Comparison of ENCODE assay signal across 30 mouse cellular contexts in the genomic region with DNA sequence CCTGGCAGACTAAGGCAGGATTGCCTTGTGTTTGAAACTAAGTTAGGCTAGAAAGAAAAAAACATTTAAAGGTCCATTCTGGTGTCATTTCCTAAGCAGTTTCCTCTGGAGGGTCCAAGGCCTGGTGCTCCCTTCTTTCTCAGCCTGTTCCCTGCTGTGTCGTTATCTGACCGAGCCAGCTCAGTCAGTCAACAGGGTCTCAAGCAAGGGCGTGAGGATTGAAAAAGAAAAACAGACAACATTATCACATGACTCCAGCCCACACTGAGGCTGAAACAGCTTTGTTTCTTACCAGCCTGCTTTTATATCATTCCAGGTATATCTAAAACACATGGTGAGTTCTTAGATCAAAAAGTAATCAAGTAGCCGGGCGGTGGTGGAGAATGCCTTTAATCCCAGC. TPM values are rescaled to one million over a fixed set of nuclear protein-coding genes. Genes with fewer than 3 reads are reported as not detected.
DNase-seq lines count a peak whose midpoint lies in the region; ATAC-seq lines count a peak whose summit lies in the region.
"Had no signal": no experiment of that assay in that cellular context is flagged by ENCODE, and none has a peak within 500 bp of the region (broad histone marks: within the 10 kb centered on the region; RNA-seq: fewer than 3 reads in every experiment).

No protein-coding gene starts in this region.

- intact Hi-C loops in heart, postnatal 14 days (cut with DNase I): no loop called here

- no peaks in the 10 kb centered on the region for H3K9me3 ChIP-seq in heart, embryonic 12.5 days (replicated peaks)
- no peaks in the 10 kb centered on the region for H3K9me3 ChIP-seq in liver, embryonic 15.5 days (replicated peaks)
- H3K9me3 ChIP-seq: embryonic facial prominence, embryonic 13.5 days; forebrain, embryonic 10.5 days; forebrain, embryonic 15.5 days; hindbrain, embryonic 10.5 days; limb, embryonic 13.5 days; midbrain, embryonic 13.5 days had no signal

- no peak overlapping the region; the same call in 1 of the 2 replicates for H3K9ac ChIP-seq in heart, embryonic 12.5 days
- no peak overlapping the region for H3K9ac ChIP-seq in liver, embryonic 15.5 days
- H3K9ac ChIP-seq: embryonic facial prominence, embryonic 13.5 days; forebrain, embryonic 15.5 days; midbrain, embryonic 13.5 days had no signal

- 45% methylated on average over 5 of the region's 5 CpGs for WGBS in heart, embryonic 12.5 days
- 22% methylated on average over 5 of the region's 5 CpGs for WGBS in liver, embryonic 15.5 days (ENCODE audit: insufficient replicate concordance)

- H3K27ac ChIP-seq in heart, embryonic 12.5 days (ENCODE audit: poor library complexity, severe bottlenecking): 0 out of 2 replicates have a peak overlapping the region, but pooled peaks have one; percentile 10
- H3K27ac ChIP-seq in liver, embryonic 15.5 days (replicated peaks): peak overlapping the region; percentile 78
- H3K27ac ChIP-seq: embryonic facial prominence, embryonic 13.5 days; forebrain, embryonic 10.5 days; forebrain, embryonic 15.5 days; gastrocnemius, adult 2 months; heart, adult 2 months; kidney, postnatal 0 days; limb, embryonic 13.5 days; macrophage; midbrain, embryonic 13.5 days had no signal

- no peak overlapping the region for H3K4me2 ChIP-seq in heart, embryonic 12.5 days
- peak overlapping the region; percentile 0; the same call in 1 of the 2 replicates for H3K4me2 ChIP-seq in liver, embryonic 15.5 days
- H3K4me2 ChIP-seq: embryonic facial prominence, embryonic 13.5 days; forebrain, embryonic 15.5 days; limb, embryonic 13.5 days; midbrain, embryonic 13.5 days had no signal

- no peak overlapping the region for H3K4me3 ChIP-seq in heart, embryonic 12.5 days
- no peak overlapping the region for H3K4me3 ChIP-seq in liver, embryonic 15.5 days (replicated peaks)
- H3K4me3 ChIP-seq: embryonic facial prominence, embryonic 13.5 days; forebrain, embryonic 10.5 days; forebrain, embryonic 15.5 days; gastrocnemius, adult 2 months; heart, adult 2 months; hindbrain, embryonic 10.5 days; limb, embryonic 13.5 days; midbrain, embryonic 13.5 days had no signal

- no peak for ATAC-seq in heart, embryonic 12.5 days (ENCODE audit: insufficient number of reproducible peaks, low FRiP score)
- ATAC-seq in liver, embryonic 15.5 days (ENCODE audit: insufficient read depth): no peak
- ATAC-seq: CD4-positive, CD25-positive, alpha-beta regulatory T cell, adult 4 months; forebrain, embryonic 15.5 days; hindbrain, embryonic 16.5 days; midbrain, embryonic 13.5 days had no signal

- H3K27me3 ChIP-seq in heart, embryonic 12.5 days (replicated peaks): no peaks in the 10 kb centered on the region
- no peaks in the 10 kb centered on the region for H3K27me3 ChIP-seq in liver, embryonic 15.5 days
- H3K27me3 ChIP-seq: embryonic facial prominence, embryonic 13.5 days; forebrain, embryonic 15.5 days; limb, embryonic 13.5 days; midbrain, embryonic 13.5 days had no signal

- H3K36me3 ChIP-seq in heart, embryonic 12.5 days: peaks cover 4% of the 10 kb centered on the region
- 0 out of 2 replicates have a peak, but pooled peaks cover 6% of the 10 kb centered on the region for H3K36me3 ChIP-seq in liver, embryonic 15.5 days (replicated peaks)
- H3K36me3 ChIP-seq: forebrain, embryonic 15.5 days had no signal

- DNase-seq in heart, postnatal 14 days: no peak
- DNase-seq in R1 (ENCODE audit: low read depth, low spot score): peak; percentile 48
- peak; percentile 64 for DNase-seq in liver
- no peak for DNase-seq in adrenal gland, postnatal 10 days
- DNase-seq in layer of hippocampus, postnatal 10 days (ENCODE audit: low spot score in 2 of 2): no peak
- no peak for DNase-seq in retina, postnatal 1 day
- DNase-seq: adrenal gland, postnatal 14 days; cerebellum, adult 18-20 months; cerebellum, postnatal 10 days; gastrocnemius, adult 2 months; gastrocnemius, postnatal 36 days; heart, adult 2 months; kidney, adult 8-10 months; lung, adult 2 months; lung, postnatal 10 days; right cerebral cortex, adult 18-20 months; thymus, postnatal 4 days had no signal

- H3K4me1 ChIP-seq in heart, embryonic 12.5 days (replicated peaks): peaks cover 28% of the 10 kb centered on the region
- H3K4me1 ChIP-seq in liver, embryonic 15.5 days (replicated peaks): peaks cover 59% of the 10 kb centered on the region

RNA-seq across cellular contexts. Expression of a gene that starts 3.0 kb away (rescaled TPM):
- polyA plus RNA-seq in heart, embryonic 12.5 days (2016; fragmentation: Nextera tagmentation; extraction: Ambion mirVana): 402 and 417 TPM in 2 replicates
- 1,000 to 10,000 TPM; 1,061 to 1,067 TPM for total RNA-seq in heart, postnatal 14 days (2021)
- polyA plus RNA-seq in liver, embryonic 15.5 days (2015; fragmentation: Nextera tagmentation; extraction: Ambion mirVana): 152 and 163 TPM in 2 replicates
- total RNA-seq in adrenal gland, postnatal 10 days (2021): 100 to 1,000 TPM; 683 to 759 TPM
- 100 to 1,000 TPM; 197 to 207 TPM for total RNA-seq in layer of hippocampus, postnatal 10 days (2021)

RNA-seq across cellular contexts. Expression of a gene that starts 12.5 kb away (rescaled TPM):
- 74.6 and 84.9 TPM in 2 replicates for polyA plus RNA-seq in heart, embryonic 12.5 days (2016; fragmentation: Nextera tagmentation; extraction: Ambion mirVana)
- 10 to 100 TPM; 73.8 to 83.6 TPM for total RNA-seq in heart, postnatal 14 days (2021)
- polyA plus RNA-seq in liver, embryonic 15.5 days (2015; fragmentation: Nextera tagmentation; extraction: Ambion mirVana): 0.38 and 0.78 TPM in 2 replicates
- total RNA-seq in adrenal gland, postnatal 10 days (2021): 1 to 10 TPM; 1.3 to 3.0 TPM
- 1 to 10 TPM; 2.9 to 3.3 TPM for total RNA-seq in layer of hippocampus, postnatal 10 days (2021)
- total RNA-seq: monocyte, adult 5-6 weeks had no signal
- polyA plus RNA-seq: macrophage had no signal

RNA-seq across cellular contexts. Expression of a gene that starts 15.2 kb away (rescaled TPM):
- polyA plus RNA-seq in heart, embryonic 12.5 days (2016; fragmentation: Nextera tagmentation; extraction: Ambion mirVana): 4.2 and 4.6 TPM in 2 replicates
- total RNA-seq in heart, postnatal 14 days (2021): 1 to 10 TPM; 2.0 to 2.6 TPM
- polyA plus RNA-seq in liver, embryonic 15.5 days (2015; fragmentation: Nextera tagmentation; extraction: Ambion mirVana): 0.45 and 0.48 TPM in 2 replicates
- 1 to 10 TPM in 1 of 2 experiments, under 1 TPM in 1; 0.72 to 1.9 TPM for total RNA-seq in adrenal gland, postnatal 10 days (2021)
- total RNA-seq in layer of hippocampus, postnatal 10 days (2021): 1 to 10 TPM; 1.7 TPM

RNA-seq across cellular contexts. Expression of a gene that starts 15.3 kb away (rescaled TPM):
- 41.0 and 44.7 TPM in 2 replicates for polyA plus RNA-seq in heart, embryonic 12.5 days (2016; fragmentation: Nextera tagmentation; extraction: Ambion mirVana)
- 10 to 100 TPM; 66.8 to 69.4 TPM for total RNA-seq in heart, postnatal 14 days (2021)
- 13.3 and 13.8 TPM in 2 replicates for polyA plus RNA-seq in liver, embryonic 15.5 days (2015; fragmentation: Nextera tagmentation; extraction: Ambion mirVana)
- 10 to 100 TPM; 39.4 to 40.5 TPM for total RNA-seq in adrenal gland, postnatal 10 days (2021)
- 1 to 10 TPM; 9.0 to 9.4 TPM for total RNA-seq in layer of hippocampus, postnatal 10 days (2021)

RNA-seq across cellular contexts. Expression of a gene that starts 22.1 kb away (rescaled TPM):
- 346 and 369 TPM in 2 replicates for polyA plus RNA-seq in heart, embryonic 12.5 days (2016; fragmentation: Nextera tagmentation; extraction: Ambion mirVana)
- 100 to 1,000 TPM; 257 to 271 TPM for total RNA-seq in heart, postnatal 14 days (2021)
- 752 and 794 TPM in 2 replicates for polyA plus RNA-seq in liver, embryonic 15.5 days (2015; fragmentation: Nextera tagmentation; extraction: Ambion mirVana)
- total RNA-seq in adrenal gland, postnatal 10 days (2021): 100 to 1,000 TPM; 270 to 316 TPM
- total RNA-seq in layer of hippocampus, postnatal 10 days (2021): 100 to 1,000 TPM; 263 to 285 TPM

Comparison
In these comparisons a context has a peak if more than half of its experiments do, and no peak if none do; other contexts are left out.
1. DNase-seq: peak in R1 (single experiment) and liver (single experiment); none in heart, postnatal 14 days (0 of 2), adrenal gland, postnatal 10 days (single experiment), layer of hippocampus, postnatal 10 days (0 of 2) and retina, postnatal 1 day (single experiment).
2. RNA of a gene that starts 12.5 kb away (total RNA-seq): 73.8 to 83.6 TPM in heart, postnatal 14 days; 2.9 to 3.3 TPM in layer of hippocampus, postnatal 10 days and 1.3 to 3.0 TPM in adrenal gland, postnatal 10 days; every median in the first group is over 10 times any median in the second.